8 mouse cellular contexts compared by ENCODE assay signal in the genomic region with DNA sequence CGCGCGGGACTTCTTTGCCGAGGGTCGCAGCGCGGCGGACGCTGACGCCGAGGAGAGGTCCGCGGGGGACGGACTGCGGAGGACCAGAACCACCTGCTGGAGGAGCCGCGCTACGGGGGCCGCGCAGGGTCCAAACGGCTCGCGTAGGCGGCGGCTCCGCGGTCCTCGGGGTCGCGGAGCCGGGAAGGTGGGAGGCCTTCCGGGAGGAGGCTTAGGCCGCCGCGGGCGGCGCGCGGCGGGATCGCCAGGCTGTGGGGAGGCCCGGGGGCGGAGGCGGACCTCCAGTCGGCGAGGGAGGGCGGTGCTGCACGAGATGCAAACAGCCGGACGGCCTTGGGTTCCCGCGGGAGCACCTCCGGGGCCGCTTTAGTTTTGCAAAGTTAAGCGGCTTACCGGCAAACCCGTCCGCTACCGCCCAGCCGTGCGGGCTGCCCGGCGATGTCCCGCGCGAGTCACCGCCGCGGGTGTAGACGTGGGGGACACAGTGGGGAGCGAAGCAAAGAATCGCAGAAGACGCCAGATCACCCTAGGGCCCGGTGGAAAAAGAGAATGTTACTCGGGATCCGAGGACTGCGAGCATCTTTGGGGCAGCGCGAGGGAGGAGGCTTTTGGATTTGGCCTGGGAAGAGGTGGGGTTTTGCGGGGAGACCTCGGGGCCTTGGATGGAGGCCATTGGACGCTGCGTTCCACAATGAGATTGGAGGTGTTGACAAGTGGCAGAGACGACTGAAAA. TPM values are rescaled to one million over a fixed set of nuclear protein-coding genes. Genes with fewer than 3 reads are reported as not detected.
DNase-seq lines count a peak whose midpoint lies in the region; ATAC-seq and TF ChIP-seq lines count a peak whose summit lies in the region.

No protein-coding gene starts in this region.

- H3K9ac ChIP-seq in heart, embryonic 14.5 days (ENCODE audit: low read length), result peak overlapping the region; percentile 91
- H3K9ac ChIP-seq in liver, postnatal 0 days (replicated peaks), result peak overlapping the region; percentile 78

- H3K4me2 ChIP-seq in heart, embryonic 14.5 days (ENCODE audit: low read length), result peak overlapping the region; percentile 80
- H3K4me2 ChIP-seq in liver, postnatal 0 days (ENCODE audit: low read depth, low read length), result peak overlapping the region; percentile 93

- no peak for TF ChIP-seq EP300 in liver, postnatal 0 days (IDR thresholded peaks at IDR 0.05; ENCODE audit: low read depth)

- peak; percentile 68 for ATAC-seq in CD4-positive, CD25-positive, alpha-beta regulatory T cell, adult 4 months
- ATAC-seq in heart, embryonic 14.5 days (ENCODE audit: insufficient number of reproducible peaks, insufficient read depth, low FRiP score, low read depth), result peak; percentile 82
- ATAC-seq in liver, postnatal 0 days, result peak; percentile 83

- whole genome bisulfite sequencing in heart, embryonic 14.5 days, result under 1% methylated on average over 63 of the region's 84 CpGs
- under 1% methylated on average over 65 of the region's 84 CpGs for WGBS in liver, postnatal 0 days (ENCODE audit: insufficient replicate concordance)
- whole genome bisulfite sequencing in thymus, adult 2 months, result under 1% methylated on average over 83 of the region's 84 CpGs

- peaks cover 8% of the 10 kb centered on the region for H3K27me3 ChIP-seq in heart, embryonic 14.5 days (ENCODE audit: control insufficient read depth, insufficient read depth, low read length)
- peaks cover 33% of the 10 kb centered on the region for H3K27me3 ChIP-seq in liver, postnatal 0 days (ENCODE audit: insufficient read depth, low read length)
- peaks cover 17% of the 10 kb centered on the region; the same call in 1 of the 2 replicates for H3K27me3 ChIP-seq in thymus, adult 2 months (ENCODE audit: control insufficient read depth, insufficient read depth, low read length)

- H3K9me3 ChIP-seq in heart, embryonic 14.5 days (ENCODE audit: control insufficient read depth, low read length), result no peaks in the 10 kb centered on the region
- H3K9me3 ChIP-seq in liver, postnatal 0 days (ENCODE audit: low read length), result no peaks in the 10 kb centered on the region

- no peak for TF ChIP-seq POLR2A in brain, embryonic 14.5 days (IDR thresholded peaks at IDR 0.05; ENCODE audit: borderline replicate concordance, extremely low read depth, insufficient read depth, insufficient read length, poor library complexity, severe bottlenecking)
- TF ChIP-seq POLR2A in thymus, adult 2 months (IDR thresholded peaks at IDR 0.05; ENCODE audit: control insufficient read depth, extremely low read depth, insufficient read depth, low read length, poor library complexity), result no peak

- H3K4me1 ChIP-seq in heart, embryonic 14.5 days (ENCODE audit: control insufficient read depth in 2 of 2, insufficient read depth in 2 of 2, low read length in 2 of 2), result peaks cover 4 to 13% of the 10 kb centered on the region in 2 experiments
- peaks cover 3% of the 10 kb centered on the region; the same call in 1 of the 2 replicates for H3K4me1 ChIP-seq in liver, postnatal 0 days (ENCODE audit: insufficient read depth)
- peaks cover 6% of the 10 kb centered on the region; the same call in 1 of the 2 replicates for H3K4me1 ChIP-seq in thymus, adult 2 months (replicated peaks; ENCODE audit: control insufficient read depth, insufficient read depth, low read length)

- peak; percentile 90 for DNase-seq in brain, embryonic 14.5 days (ENCODE audit: low read depth)
- DNase-seq in fibroblast of lung, adult 2 months (ENCODE audit: low read depth), result peak; percentile 28
- peak; percentile 74 to 90 for DNase-seq in kidney, postnatal 25 days
- DNase-seq in liver, postnatal 0 days, result peak; percentile 77
- peak; percentile 83 for DNase-seq in ovary, adult 18-20 months (ENCODE audit: low spot score)
- peak; percentile 56 for DNase-seq in thymus, adult 2 months

- no peaks in the 10 kb centered on the region for H3K36me3 ChIP-seq in heart, embryonic 14.5 days (ENCODE audit: control insufficient read depth, insufficient read depth, low read length)
- no peaks in the 10 kb centered on the region for H3K36me3 ChIP-seq in liver, postnatal 0 days (replicated peaks; ENCODE audit: insufficient read depth, low read length)
- H3K36me3 ChIP-seq in thymus, adult 2 months (ENCODE audit: control insufficient read depth, insufficient read depth, low read length), result no peaks in the 10 kb centered on the region

- no peak for TF ChIP-seq CTCF in brain, embryonic 14.5 days (IDR thresholded peaks at IDR 0.05; ENCODE audit: borderline replicate concordance, extremely low read depth, insufficient read depth, insufficient read length)
- no peak for TF ChIP-seq CTCF in liver, postnatal 0 days (IDR thresholded peaks at IDR 0.05; ENCODE audit: low read depth)
- 0 out of 2 replicates have a peak, but pooled peaks have one; percentile 6 for TF ChIP-seq CTCF in thymus, adult 2 months (IDR thresholded peaks at IDR 0.05; ENCODE audit: borderline replicate concordance, control insufficient read depth, extremely low read depth, insufficient read depth, low read length, poor library complexity)

- H3K27ac ChIP-seq in heart, embryonic 14.5 days (replicated peaks in 1 of 2; ENCODE audit: control insufficient read depth in 1 of 2, insufficient read depth in 1 of 2, low read depth in 2 of 2, low read length in 2 of 2), result peak overlapping the region; percentile 13 to 80
- H3K27ac ChIP-seq in liver, postnatal 0 days (ENCODE audit: low read depth), result peak overlapping the region; percentile 57
- no peak overlapping the region for H3K27ac ChIP-seq in thymus, adult 2 months (ENCODE audit: control insufficient read depth, insufficient read depth, low read length)

- H3K4me3 ChIP-seq in heart, embryonic 14.5 days (ENCODE audit: control insufficient read depth in 1 of 2, insufficient read depth in 1 of 2, low read depth in 1 of 2, low read length in 2 of 2), result peak overlapping the region; percentile 93 to 96
- peak overlapping the region; percentile 73 for H3K4me3 ChIP-seq in liver, postnatal 0 days (ENCODE audit: low read depth, low read length)
- H3K4me3 ChIP-seq in thymus, adult 2 months (ENCODE audit: control insufficient read depth, insufficient read depth, low read length), result peak overlapping the region; percentile 61

RNA-seq across cellular contexts. Expression of a gene that starts 1.1 kb away (rescaled TPM):
- polyA plus RNA-seq in CD4-positive, CD25-positive, alpha-beta regulatory T cell, adult 4 months (2017; shearing (Covaris generic)), result under 1 TPM; 0.52 to 0.86 TPM
- 25.0 and 29.5 TPM in 2 replicates for polyA plus RNA-seq in brain, embryonic 14.5 days (2012; rRNA removed)
- 32.1 and 34.1 TPM in 2 replicates for polyA plus RNA-seq in heart, embryonic 14.5 days (2014; fragmentation: Nextera tagmentation; extraction: Ambion mirVana)
- polyA plus RNA-seq in liver, postnatal 0 days (2015; fragmentation: Nextera tagmentation; extraction: Ambion mirVana), result 10.4 and 14.1 TPM in 2 replicates
- 2.8 and 4.0 TPM in 2 replicates for polyA plus RNA-seq in thymus, adult 2 months (2012; rRNA removed)

RNA-seq across cellular contexts. Expression of a gene that starts 59.0 kb away (rescaled TPM):
- polyA plus RNA-seq in CD4-positive, CD25-positive, alpha-beta regulatory T cell, adult 4 months (2017; shearing (Covaris generic)), result 10 to 100 TPM; 14.2 to 21.1 TPM
- polyA plus RNA-seq in brain, embryonic 14.5 days (2012; rRNA removed), result 127 and 128 TPM in 2 replicates
- 66.6 and 67.2 TPM in 2 replicates for polyA plus RNA-seq in heart, embryonic 14.5 days (2014; fragmentation: Nextera tagmentation; extraction: Ambion mirVana)
- 44.2 and 44.5 TPM in 2 replicates for polyA plus RNA-seq in liver, postnatal 0 days (2015; fragmentation: Nextera tagmentation; extraction: Ambion mirVana)
- 161 and 171 TPM in 2 replicates for polyA plus RNA-seq in thymus, adult 2 months (2012; rRNA removed)

Comparison
In these comparisons a context has a peak if more than half of its experiments do, and no peak if none do; other contexts are left out.
1. DNase-seq: peak in every context shown above with its lines; median percentile 90 in brain, embryonic 14.5 days; 83 in ovary, adult 18-20 months; 82 in kidney, postnatal 25 days; 77 in liver, postnatal 0 days; 56 in thymus, adult 2 months; 28 in fibroblast of lung, adult 2 months.